Mouse (Mus musculus) ES-Bruce4 (cell line): ENCODE results near the gene Zc2hc1b.

Experiments used
- CTCF ChIP-seq: IDR thresholded peaks from one replicate; pipeline ENCODE4 v1.8.1; 2011; ENCODE audit warnings: low read depth, low read length
- POLR2A ChIP-seq: IDR thresholded peaks from one replicate; pipeline ENCODE4 v1.8.1; 2011; ENCODE audit warnings: low read length; ENCODE audit not compliant: insufficient read depth

DNA sequence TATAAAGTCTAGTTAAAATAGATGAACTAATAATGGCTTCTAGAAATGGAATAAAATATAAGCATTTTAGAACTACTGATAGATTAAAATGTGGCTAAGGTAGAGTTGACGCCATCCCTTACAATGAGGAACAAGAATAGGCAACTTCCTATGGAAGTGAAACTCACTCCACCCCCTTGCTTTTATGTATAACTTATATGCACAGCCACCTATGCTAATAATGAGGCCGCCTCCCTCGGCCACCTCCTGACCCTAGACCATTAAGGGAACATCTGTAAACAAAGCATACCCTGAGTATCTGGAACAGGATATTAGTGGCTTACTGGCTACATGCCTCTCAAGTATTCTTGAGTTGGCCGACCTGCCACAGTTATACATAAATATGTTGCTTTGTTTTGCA lies 74.0 kb downstream of the Zc2hc1b start:
- no peak for TF ChIP-seq CTCF
- no peak for TF ChIP-seq POLR2A
